Mouse (Mus musculus) frontal cortex, adult 2 months (tissue): Measurements from ENCODE around the gene Drosha. TPM values are rescaled to one million over a fixed set of nuclear protein-coding genes. Genes with fewer than 3 reads are reported as not detected.
"Not testable (repeated sequence)": the region's sequence is repeated elsewhere in the genome, so short reads cannot be mapped to it uniquely, and the experiment has no call there.

ENCODE experiments used
- DNase-seq, 2 experiments: peaks; one replicate each; pipeline ENCODE4 v3.0.0; 2022; ENCODE audit warnings: low spot score in 1 of 2; ENCODE audit errors: extremely low spot score in 1 of 2
- polyA plus RNA-seq: library from polyadenylated mRNA; depleted of rRNA; stranded (reverse); fragments of >200 nt; gene quantifications from 2 replicates; pipeline ENCODE4 v1.2.3, GENCODE M21; 2012

Drosha gene
- polyA plus RNA-seq, 1 experiment = 60.1 TPM

- DNase-seq = peak in 1 of 2 experiments; percentile 24
These were observed 54.0 kb downstream of the Drosha start for GRCm38 (mm10) chr15:12878581-12878980.

GRCm38 (mm10) chr15:12879937-12880336 lies 55.3 kb downstream of the Drosha start:
- DNase-seq = no peak

- peak; percentile 65 to 80 for DNase-seq
These were observed 60.2 kb downstream of the Drosha start for GRCm38 (mm10) chr15:12884855-12885254.

- peak in 1 of 2 experiments; percentile 31 for DNase-seq
These were observed 60.7 kb downstream of the Drosha start for GRCm38 (mm10) chr15:12885361-12885760.

GRCm38 (mm10) chr15:12887206-12887605 lies 62.6 kb downstream of the Drosha start:
- no peak for DNase-seq

GRCm38 (mm10) chr15:12888312-12888711 lies 63.7 kb downstream of the Drosha start:
- DNase-seq = no peak

GRCm38 (mm10) chr15:12889909-12890308 lies 65.3 kb downstream of the Drosha start:
- DNase-seq = peak in 1 of 2 experiments; percentile 56

- DNase-seq = peak in 1 of 2 experiments; percentile 66
These were observed 70.8 kb downstream of the Drosha start for GRCm38 (mm10) chr15:12895426-12895825.

- DNase-seq = no peak
These were observed 71.7 kb downstream of the Drosha start for GRCm38 (mm10) chr15:12896022-12897009.

- DNase-seq = no peak
These were observed 73.2 kb downstream of the Drosha start for GRCm38 (mm10) chr15:12897831-12898230.

- no peak for DNase-seq
These were observed 76.0 kb downstream of the Drosha start for GRCm38 (mm10) chr15:12900428-12901196.

- DNase-seq = no peak
These were observed 76.6 kb downstream of the Drosha start for GRCm38 (mm10) chr15:12901197-12901570.

GRCm38 (mm10) chr15:12904442-12904841 lies 79.8 kb downstream of the Drosha start:
- peak in 1 of 2 experiments; percentile 57 for DNase-seq

- DNase-seq = peak in 1 of 2 experiments; percentile 33
These were observed 83.5 kb downstream of the Drosha start for GRCm38 (mm10) chr15:12907962-12908719.

GRCm38 (mm10) chr15:12908720-12909028 lies 84.1 kb downstream of the Drosha start:
- no peak for DNase-seq

GRCm38 (mm10) chr15:12909171-12909570 lies 84.6 kb downstream of the Drosha start:
- DNase-seq = no peak

- DNase-seq = no peak
These were observed 86.5 kb downstream of the Drosha start for GRCm38 (mm10) chr15:12911082-12911481.

- DNase-seq = no peak
These were observed 91.8 kb downstream of the Drosha start for GRCm38 (mm10) chr15:12916314-12916815.

GRCm38 (mm10) chr15:12919326-12919966 lies 94.8 kb downstream of the Drosha start:
- DNase-seq = not testable (repeated sequence)
